Mouse (Mus musculus): ENCODE data around the gene Slamf6.

- TF ChIP-seq CTCF (IDR thresholded peaks at IDR 0.05; ENCODE audit: borderline replicate concordance, insufficient read depth, low read length) (no peak), POLR2A (IDR thresholded peaks at IDR 0.05; ENCODE audit: low read depth, low read length) (no peak)
These were observed 23.3 kb downstream of the Slamf6 start for GRCm38 (mm10) chr1:171940626-171941025.
